Mouse (Mus musculus): ENCODE data around the gene Plekha5.
A peak's percentile ranks its signal among the peaks of the same experiment; 100 is the strongest.

Plekha5 gene

DNA sequence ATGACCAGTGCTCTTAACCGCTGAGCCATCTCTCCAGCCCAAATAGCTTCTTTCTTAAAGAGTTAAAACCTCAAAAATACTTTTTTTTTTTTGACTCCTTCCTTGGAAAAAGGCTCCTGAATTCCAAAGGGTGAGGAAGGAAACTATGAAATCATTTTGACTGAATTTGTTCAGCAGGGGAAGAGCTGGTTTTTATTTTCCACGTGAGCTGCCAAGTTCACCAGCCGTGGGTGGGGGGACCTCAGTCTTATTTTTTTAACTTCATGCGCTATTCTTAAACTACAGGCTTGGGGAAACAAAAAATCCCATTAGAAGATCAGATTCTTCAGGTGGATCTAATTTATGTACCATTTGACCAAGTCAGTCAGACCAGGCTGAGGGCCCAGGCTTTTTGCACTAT is 187.4 kb downstream of the Plekha5 start:
- no peak for DNase-seq (ENCODE audit: low read depth, low spot score)

DNA sequence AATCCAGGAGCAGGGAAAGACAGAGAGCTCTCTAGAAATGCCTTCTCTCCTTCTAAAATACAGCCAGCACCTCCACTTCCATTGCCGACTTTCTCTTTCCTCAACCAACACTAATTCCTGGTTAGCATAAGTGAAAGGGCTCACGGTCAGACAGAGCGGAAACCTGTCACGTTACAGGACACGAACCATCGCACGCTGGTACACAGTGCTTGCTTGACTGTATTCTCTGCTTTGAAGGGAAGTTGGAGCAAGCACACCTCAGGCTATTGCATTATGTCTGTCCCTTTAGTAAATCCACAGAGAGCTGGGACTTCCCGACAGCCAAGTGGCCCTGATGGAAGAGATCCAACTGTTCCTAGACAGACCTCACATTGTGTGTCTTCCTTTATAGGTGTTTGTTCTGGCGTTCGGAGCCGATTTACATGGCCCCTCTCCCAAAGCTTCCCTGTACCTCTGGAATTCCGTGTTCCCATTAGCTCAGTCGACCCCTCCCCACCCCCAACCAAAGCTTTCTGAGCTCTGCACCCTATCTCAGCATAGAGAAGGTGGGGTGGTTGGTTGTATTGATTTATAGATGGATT is 188.1 kb downstream of the Plekha5 start:
- no peak for DNase-seq (ENCODE audit: low read depth, low spot score)

DNA sequence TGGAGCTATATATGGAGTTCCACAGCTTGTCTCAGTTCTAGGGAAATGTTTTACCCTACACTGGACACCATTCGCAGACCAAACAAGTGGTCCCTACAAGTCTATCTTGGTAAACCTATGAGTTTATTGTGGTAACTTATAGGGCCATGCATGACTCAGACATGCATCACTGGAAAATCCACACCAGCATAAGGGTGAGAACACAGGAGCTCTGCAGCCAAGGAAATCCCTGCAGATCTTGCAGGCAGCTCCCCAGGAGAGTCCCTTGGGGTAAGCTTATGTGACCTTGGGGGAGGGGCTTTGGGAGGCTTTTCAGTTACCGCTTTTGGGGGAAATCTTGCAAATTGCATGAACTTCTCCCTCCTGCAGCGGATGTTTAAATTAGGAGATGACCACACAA is 190.0 kb downstream of the Plekha5 start:
- DNase-seq (ENCODE audit: low read depth, low spot score) = peak; percentile 61

DNA sequence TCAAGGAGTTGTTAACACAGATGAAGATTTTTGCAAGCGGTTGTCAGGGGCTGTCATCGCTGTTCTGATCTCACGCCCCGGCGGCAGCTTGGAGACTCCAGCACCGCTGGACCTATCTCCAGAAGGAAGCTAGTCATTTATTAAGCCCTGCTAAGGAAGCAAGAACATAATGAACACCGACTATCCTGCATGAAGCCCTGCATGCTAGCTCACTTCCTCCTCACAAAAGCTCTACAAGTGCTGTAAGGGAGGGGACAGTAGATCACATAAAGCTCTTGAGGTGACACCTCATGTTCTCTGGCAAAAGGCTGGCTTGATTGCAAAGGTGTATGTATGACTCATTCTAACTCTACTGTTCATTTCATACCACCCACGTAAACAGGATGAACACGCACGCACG is 190.9 kb downstream of the Plekha5 start:
- DNase-seq (ENCODE audit: low read depth, low spot score) = peak; percentile 85

DNA sequence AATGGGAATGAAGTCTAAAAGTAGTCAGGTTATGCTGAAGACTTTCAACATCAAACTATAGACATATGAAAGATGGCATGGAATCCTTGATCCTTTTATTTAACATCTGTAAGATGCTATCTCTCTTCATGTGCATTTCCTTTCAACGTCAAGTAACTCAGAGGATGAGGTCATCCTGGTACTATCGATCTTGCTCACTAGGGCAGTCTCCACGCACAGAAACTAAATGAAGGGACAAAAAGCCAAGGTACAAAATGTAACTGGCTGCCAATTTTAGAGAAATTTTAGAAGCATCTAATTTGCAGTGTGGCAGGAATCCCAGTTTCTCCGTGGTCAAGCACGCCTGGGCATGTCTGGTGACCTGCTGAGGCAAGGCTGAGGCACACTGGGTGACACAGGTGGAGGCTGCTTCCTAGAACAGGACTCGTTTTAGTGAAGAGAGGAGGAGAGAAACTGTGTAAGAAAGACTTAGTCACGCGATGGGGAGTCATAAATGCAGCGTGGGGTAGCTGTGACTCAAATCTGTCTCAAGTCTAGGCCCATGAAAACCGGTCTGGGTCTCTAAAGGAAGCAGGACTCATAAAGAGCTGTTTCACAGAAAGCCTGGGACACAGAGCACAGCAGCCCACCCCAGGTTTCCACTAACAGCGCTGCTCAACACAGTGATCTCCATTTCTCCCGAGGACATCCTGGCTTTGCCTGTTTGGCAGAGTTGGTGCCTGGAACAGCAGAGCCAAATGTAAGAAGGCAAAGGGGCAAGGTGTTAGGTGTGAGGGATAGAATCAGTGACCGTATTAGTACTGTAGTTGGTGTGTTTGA is 196.9 kb downstream of the Plekha5 start:
- peak; percentile 81 for DNase-seq (ENCODE audit: low read depth, low spot score)

DNA sequence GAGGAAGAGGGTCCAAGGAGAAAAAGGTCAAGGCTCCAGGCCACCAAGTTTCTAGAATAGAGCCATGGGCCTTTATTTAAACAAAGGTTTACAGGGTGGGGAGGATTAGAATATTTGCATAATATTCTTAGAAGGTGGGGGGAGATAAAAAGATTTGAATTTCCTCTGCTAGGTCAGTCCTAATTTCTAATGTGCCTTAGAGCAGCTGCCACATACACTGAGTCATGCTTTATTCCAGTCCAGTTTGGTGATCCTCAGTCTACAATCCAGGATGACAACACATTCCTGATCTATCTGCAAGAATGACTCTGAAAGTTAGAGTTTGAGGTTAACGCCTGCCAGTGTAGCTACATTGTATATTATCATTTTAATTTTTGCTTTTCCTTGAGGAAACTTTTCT is 197.8 kb downstream of the Plekha5 start:
- DNase-seq (ENCODE audit: low read depth, low spot score) = no peak

DNA sequence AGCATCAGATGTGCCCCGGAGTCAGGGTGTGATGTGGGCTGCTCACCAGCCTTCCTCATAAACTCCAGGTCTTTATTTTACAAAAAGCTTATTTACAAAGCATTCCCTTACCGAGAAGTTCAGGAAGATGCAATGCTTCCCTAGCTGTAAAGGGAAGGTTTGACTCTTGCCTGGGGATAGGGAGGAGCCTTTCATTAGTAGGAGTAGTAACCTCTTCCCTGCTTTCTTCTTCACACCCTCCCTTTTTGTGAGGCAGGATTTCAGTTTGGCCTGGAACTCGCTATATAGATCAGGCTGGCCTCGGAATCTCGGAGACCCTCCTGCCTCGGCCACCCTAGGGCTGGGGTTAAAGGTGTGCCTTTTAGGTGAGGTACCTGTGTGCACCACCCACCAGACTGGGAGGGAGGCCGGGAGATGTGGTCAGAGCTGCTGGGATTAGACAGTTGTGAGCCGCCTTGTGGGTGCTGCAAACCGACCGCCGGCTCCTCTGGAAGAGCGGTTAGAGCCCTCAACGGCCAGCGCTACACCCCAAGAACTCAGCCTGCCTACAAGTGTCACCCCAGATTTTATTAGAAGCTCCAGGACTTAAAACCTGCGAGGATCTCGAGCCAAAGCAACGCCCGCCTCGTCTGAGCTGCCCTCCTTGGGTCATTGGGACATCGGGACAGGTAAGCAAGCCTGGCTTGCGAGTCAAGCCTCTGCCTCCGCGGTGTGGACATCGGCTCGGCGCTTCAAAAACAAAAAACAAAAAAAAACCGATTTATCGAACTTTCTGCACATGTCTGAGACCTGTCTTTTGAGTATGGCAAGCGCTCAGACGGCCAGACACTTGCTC is 198.8 kb downstream of the Plekha5 start, which contains the start of gene Aebp2:
Gene Aebp2, plus strand, starts transcription at position 273 of the 835 bp plus-strand sequence.
- DNase-seq (ENCODE audit: low read depth, low spot score) = no peak

DNA sequence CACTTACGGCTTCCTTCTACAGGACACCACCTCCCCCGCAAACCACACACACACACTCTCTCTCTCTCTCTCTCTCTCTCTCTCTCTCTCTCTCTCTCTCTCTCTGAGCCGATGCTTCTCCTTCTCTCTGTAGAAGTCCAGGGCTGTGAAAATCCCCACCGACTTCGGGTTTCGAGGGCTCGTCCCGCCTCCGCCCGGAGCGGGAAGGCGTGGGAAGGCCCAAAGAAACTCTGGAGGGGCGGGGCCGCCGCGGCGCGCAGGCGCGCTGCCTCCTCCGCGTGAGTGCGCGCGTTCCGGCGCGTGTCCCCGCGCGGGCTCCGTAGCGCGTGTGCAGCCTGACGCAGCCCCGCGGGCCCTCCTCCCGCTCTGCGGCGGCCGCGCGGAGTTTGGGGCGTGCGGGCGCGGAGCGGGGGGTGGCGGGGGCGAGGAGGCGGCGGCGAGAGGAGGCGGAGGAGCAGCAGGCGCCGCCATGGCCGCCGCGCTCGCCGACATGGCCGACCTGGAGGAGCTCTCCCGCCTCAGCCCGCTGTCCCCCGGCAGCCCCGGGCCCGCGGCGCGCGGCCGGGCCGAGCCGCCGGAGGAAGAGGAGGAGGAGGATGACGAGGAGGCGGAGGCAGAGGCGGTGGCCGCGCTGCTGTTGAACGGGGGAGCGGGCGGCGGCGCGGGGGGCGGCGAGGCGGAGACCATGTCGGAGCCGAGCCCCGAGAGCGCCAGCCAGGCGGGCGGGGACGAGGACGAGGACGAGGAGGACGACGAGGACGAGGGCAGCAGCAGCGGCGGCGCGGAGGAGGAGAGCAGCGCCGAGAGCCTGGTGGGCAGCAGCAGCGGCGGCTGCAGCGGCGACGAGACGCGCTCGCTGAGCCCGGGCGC is 199.6 kb downstream of the Plekha5 start:
- peak; percentile 98 for DNase-seq (ENCODE audit: low read depth, low spot score)

DNA sequence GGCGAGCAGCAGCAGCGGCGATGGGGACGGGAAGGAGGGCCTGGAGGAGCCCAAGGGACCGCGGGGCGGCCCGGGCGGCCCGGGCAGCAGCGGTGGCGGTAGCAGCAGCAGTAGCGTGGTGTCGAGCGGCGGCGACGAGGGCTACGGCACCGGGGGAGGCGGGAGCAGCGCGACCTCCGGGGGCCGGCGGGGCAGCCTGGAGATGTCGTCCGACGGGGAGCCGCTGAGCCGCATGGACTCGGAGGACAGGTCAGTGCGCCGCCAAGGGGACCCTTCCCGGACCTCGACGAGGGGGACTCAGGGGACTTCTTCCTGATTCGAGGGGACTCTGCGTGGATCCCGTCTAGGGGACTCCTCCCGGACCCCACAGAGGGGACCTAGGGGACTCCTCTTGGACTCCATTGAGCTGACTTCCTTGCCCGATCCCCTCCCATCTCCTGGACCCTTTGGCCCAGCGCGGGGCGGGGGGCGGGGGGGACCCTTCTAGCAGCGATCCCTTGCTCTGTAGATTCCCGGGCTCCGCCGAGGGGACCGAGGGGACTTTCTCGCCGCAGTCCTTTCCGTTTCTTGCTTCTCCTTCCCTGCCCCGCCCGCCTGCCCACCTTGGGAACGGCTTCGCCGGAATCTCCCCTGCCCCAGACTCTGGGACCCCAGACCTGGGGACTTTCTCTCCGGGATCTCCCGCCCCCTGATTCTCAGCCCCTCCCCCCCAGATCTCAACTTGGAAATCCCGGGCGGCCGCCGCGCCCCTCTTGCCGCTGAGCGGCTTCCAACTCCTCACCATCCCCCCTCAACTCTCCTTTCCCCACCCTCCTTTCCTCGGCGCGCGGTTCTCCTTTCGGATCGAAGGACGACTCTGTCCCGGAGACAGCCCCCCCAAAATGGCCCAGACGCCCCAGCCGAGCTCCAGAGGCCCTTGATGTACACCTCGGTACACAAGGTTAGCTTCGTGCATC is 200.5 kb downstream of the Plekha5 start:
- peak; percentile 72 for DNase-seq (ENCODE audit: low read depth, low spot score)

DNA sequence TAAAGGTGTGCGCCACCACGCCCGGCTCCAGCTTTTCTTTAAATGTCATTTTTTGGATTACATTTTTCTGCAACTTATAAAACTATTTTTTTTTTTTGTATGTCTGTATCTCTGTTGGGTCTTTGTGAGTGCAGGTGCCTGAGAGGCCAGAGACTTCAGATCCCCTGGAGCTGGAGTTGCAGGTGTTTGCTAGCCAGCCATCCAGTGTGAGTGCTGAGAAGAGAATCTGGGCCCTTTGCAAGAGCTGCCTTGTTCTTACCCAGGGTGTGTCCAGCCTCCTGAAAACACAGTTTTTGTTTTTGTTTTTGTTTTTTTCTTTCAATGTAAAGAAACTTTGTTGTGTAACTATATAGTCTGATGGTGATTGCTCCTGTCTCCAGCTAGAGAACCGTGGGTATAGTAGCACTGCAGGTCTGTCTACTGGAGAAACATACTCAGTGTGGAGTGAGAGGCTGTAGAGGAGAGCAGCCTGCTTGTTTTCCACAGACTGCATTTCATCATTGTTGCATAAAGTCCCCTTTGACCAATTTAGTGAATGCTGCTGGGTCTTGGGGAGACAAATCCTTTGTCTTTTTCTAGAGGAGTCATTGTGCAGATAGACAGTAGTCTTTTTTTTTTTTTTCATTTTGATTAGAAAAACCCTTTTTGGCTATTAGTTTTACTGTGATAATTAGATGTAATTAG is 205.5 kb downstream of the Plekha5 start:
- no peak for DNase-seq (ENCODE audit: low read depth, low spot score)

DNA sequence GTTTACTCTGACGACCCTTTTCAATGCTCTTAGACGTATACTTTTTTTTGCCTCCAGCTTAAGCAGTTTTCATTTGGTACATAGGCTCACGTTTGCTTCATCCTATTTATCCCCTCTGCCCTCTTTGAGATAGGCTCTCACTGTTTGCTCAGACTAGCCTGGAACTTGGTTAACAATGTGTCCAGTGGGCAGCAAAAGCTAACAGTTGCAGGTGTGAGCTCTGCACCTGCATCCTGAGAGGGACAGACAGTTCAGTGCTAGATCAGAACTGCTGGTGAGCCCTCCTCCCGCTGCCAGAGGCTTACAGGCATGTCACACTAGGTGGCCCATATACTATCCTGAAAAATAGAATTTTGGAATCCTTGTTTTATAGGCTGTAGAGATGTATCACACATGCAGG is 206.5 kb downstream of the Plekha5 start:
- no peak for DNase-seq (ENCODE audit: low read depth, low spot score)

DNA sequence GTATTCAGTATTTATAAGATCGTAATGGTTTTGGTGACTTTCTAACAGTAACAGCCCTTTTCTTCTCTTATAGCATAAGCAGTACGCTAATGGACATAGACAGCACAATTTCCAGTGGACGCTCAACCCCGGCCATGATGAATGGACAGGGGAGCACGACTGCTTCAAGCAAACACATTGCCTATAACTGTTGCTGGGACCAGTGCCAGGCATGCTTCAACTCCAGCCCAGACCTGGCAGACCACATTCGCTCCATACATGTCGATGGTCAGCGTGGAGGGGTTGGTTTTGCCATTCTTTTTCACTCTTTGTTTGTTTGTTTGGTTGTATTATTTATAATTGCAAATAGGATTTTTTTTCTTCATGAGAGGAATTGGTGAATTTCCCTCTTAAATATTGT is 209.8 kb downstream of the Plekha5 start:
- no peak for DNase-seq (ENCODE audit: low read depth, low spot score)

DNA sequence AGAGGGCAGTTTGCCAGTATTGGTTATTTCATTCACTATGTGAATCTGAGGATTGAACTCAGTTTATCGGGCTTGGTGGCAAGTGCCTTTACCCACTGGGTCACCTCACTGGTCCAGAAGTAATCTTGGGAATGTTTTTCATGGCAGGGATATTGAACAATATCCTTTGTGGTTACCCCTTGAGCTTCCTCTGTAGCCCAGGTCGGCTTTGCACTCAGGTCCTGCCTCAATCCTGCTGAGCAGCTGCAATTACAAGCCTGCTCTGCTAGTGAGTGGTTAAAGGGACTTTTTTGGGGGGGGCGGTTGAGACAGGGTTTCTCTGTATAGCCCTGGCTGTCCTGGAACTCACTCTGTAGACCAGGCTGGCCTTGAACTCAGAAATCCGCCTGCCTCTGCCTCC is 212.4 kb downstream of the Plekha5 start:
- DNase-seq (ENCODE audit: low read depth, low spot score) = no peak

DNA sequence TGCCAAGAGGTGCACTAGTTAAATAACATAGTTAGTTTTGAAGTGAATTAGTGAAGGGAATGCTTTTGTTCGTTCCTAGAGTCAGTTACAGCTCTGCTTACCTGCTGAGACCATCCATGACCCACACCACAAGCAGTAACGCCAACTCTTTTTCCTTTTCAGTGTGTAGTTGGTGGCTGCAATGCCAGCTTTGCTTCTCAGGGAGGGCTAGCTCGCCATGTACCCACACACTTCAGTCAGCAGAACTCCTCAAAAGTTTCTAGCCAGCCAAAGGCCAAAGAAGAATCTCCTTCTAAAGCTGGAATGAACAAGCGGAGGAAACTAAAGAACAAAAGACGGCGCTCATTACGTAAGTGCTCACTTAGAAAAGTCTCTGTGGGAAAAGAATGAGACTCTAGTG is 218.2 kb downstream of the Plekha5 start:
- DNase-seq (ENCODE audit: low read depth, low spot score) = no peak

DNA sequence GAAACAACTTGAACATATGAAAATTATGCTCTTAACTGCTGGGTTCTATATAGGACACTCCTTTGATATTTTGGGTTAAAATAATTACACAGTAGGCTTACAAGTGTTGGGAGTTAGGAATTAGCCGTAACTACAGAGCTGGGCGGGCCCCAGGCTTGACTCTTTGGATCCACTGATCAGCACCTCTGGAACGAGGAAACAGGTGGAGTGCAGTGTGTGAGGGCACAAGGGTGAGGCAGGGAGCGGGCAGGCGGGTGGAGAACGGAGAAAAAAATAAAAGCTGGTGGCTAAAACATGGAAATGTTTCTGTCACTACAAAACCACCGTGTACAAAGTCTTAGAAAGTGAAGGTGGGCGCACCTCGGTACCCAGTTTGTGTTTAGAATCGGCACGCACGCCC is 218.8 kb downstream of the Plekha5 start:
- no peak for DNase-seq (ENCODE audit: low read depth, low spot score)

DNA sequence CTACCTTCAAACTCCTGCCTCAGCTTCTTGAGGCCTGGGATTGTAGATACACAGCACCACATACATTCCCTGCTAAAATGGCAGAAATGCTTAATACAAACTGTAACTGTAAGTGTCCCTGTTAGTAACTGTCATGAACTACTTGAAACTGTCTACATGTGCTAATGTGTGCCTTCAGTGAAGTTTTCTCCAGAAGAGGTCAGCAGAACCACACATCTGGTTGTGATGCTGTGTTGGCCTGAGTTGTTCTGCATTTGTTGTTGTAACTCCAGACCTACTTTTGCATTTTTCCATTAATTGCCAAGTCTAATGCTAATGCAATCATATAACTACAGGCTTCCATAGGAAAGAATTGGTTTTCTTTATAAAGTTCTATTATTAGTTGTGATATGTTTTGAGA is 222.1 kb downstream of the Plekha5 start:
- DNase-seq (ENCODE audit: low read depth, low spot score) = peak; percentile 48

All from CD4-positive helper T cell, adult 2 months (primary cell).